In the genomic region with DNA sequence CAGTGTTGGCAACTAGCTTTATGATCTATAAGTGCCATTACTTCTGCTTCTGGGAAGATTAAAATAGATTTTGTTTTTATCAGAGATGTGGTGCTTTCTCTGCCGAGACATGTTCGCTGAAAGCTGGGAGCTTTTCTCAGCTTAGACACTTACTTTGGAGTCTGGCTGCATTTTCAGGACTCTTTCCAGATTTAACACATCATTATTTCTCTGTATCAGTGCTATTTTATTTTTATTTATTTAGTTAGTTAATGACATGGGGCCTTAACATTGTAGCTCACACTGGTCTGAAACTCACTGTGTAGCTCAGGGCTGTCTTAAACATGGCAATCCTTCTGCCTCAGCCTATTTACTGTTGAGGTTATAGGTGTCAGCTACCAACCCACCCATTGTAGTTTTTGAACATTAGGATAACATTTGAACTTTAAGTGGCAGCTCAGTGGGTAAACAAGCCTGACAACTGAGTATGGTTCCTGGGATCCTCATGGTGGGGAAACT, we compare ENCODE assay signal across 24 mouse cellular contexts. TPM values are rescaled to one million over a fixed set of nuclear protein-coding genes. Genes with fewer than 3 reads are reported as not detected.
DNase-seq lines count a peak whose midpoint lies in the region; ATAC-seq and TF ChIP-seq lines count a peak whose summit lies in the region.
"Had no signal": no experiment of that assay in that cellular context is flagged by ENCODE, and none has a peak within 500 bp of the region (broad histone marks: within the 10 kb centered on the region; RNA-seq: fewer than 3 reads in every experiment).

No protein-coding gene starts in this region.

- no peak overlapping the region for H3K4me3 ChIP-seq in gastrocnemius, adult 2 months
- no peak overlapping the region for H3K4me3 ChIP-seq in lung, embryonic 15.5 days
- no peak overlapping the region for H3K4me3 ChIP-seq in lung, postnatal 0 days (ENCODE audit: low read depth, low read length)
- H3K4me3 ChIP-seq: embryonic facial prominence, embryonic 10.5 days; embryonic facial prominence, embryonic 12.5 days; forebrain, embryonic 13.5 days; forebrain, embryonic 15.5 days had no signal

- H3K27me3 ChIP-seq in lung, embryonic 15.5 days = no peaks in the 10 kb centered on the region
- no peaks in the 10 kb centered on the region for H3K27me3 ChIP-seq in lung, postnatal 0 days (replicated peaks; ENCODE audit: insufficient read depth, low read length)
- H3K27me3 ChIP-seq: CH12.LX; embryonic facial prominence, embryonic 12.5 days; forebrain, embryonic 13.5 days; forebrain, embryonic 15.5 days; Patski had no signal

- H3K27ac ChIP-seq in gastrocnemius, adult 2 months = peak overlapping the region; percentile 84
- H3K27ac ChIP-seq in lung, embryonic 15.5 days = peak overlapping the region; percentile 42; the same call in 1 of the 2 replicates
- H3K27ac ChIP-seq in lung, postnatal 0 days (ENCODE audit: low read length) = no peak overlapping the region
- H3K27ac ChIP-seq: embryonic facial prominence, embryonic 10.5 days; embryonic facial prominence, embryonic 12.5 days; forebrain, embryonic 13.5 days; forebrain, embryonic 15.5 days had no signal

- H3K4me2 ChIP-seq in lung, embryonic 15.5 days = no peak overlapping the region
- no peak overlapping the region for H3K4me2 ChIP-seq in lung, postnatal 0 days (replicated peaks; ENCODE audit: low read depth, low read length)
- H3K4me2 ChIP-seq: embryonic facial prominence, embryonic 12.5 days; forebrain, embryonic 13.5 days; forebrain, embryonic 15.5 days had no signal

- H3K9ac ChIP-seq in lung, embryonic 15.5 days = no peak overlapping the region
- no peak overlapping the region for H3K9ac ChIP-seq in lung, postnatal 0 days (replicated peaks; ENCODE audit: low read depth)
- H3K9ac ChIP-seq: embryonic facial prominence, embryonic 12.5 days; forebrain, embryonic 13.5 days; forebrain, embryonic 15.5 days had no signal

- ATAC-seq in lung, embryonic 15.5 days (ENCODE audit: borderline replicate concordance, extremely low read depth, low FRiP score, low TSS enrichment) = peak; percentile 85; the same call in 1 of the 2 replicates
- ATAC-seq in lung, postnatal 0 days = peak; percentile 20; the same call in 1 of the 2 replicates
- ATAC-seq: activated CD4-positive, CD25-positive, alpha-beta regulatory T cell, adult 4 months; CD4-positive, CD25-positive, alpha-beta regulatory T cell, adult 4 months; forebrain, embryonic 13.5 days; forebrain, embryonic 15.5 days; Patski had no signal

- H3K4me1 ChIP-seq in lung, embryonic 15.5 days = peaks cover 39% of the 10 kb centered on the region
- peaks cover 15% of the 10 kb centered on the region; the same call in 1 of the 2 replicates for H3K4me1 ChIP-seq in lung, postnatal 0 days (ENCODE audit: insufficient read depth, low read depth, low read length)

- intact Hi-C loops in gastrocnemius, adult 2 months (cut with DNase I) = no loop called here

- H3K36me3 ChIP-seq in lung, embryonic 15.5 days = peaks cover 7% of the 10 kb centered on the region; the same call in 1 of the 2 replicates
- H3K36me3 ChIP-seq in lung, postnatal 0 days (ENCODE audit: insufficient read depth, low read length) = no peaks in the 10 kb centered on the region; the same call in 1 of the 2 replicates

- no peak for TF ChIP-seq CTCF in gastrocnemius, adult 2 months (IDR thresholded peaks at IDR 0.05)
- no peak for TF ChIP-seq CTCF in lung, postnatal 0 days (IDR thresholded peaks at IDR 0.05)

- DNase-seq in gastrocnemius, adult 2 months = no peak
- DNase-seq in gastrocnemius, postnatal 10 days = no peak
- DNase-seq in lung, adult 18-20 months = no peak
- peak; percentile 53 for DNase-seq in lung, postnatal 0 days (ENCODE audit: low spot score)
- no peak for DNase-seq in lung, postnatal 25 days (ENCODE audit: low spot score)
- DNase-seq: adrenal gland, adult 8-10 months; adrenal gland, postnatal 14 days; adrenal gland, postnatal 36 days; B cell, adult 2 months; cerebellum, adult 11-12 months; cerebellum, adult 2 months; cerebellum, adult 9-10 months; cerebellum, postnatal 10 days; cerebellum, postnatal 25 days had no signal

- no peak for TF ChIP-seq EP300 in lung, postnatal 0 days (IDR thresholded peaks at IDR 0.05)

- 34% methylated on average over 2 of the region's 2 CpGs for WGBS in lung, embryonic 15.5 days
- 55% methylated on average over 2 of the region's 2 CpGs for WGBS in lung, postnatal 0 days

- H3K9me3 ChIP-seq in lung, embryonic 15.5 days = no peaks in the 10 kb centered on the region
- no peaks in the 10 kb centered on the region for H3K9me3 ChIP-seq in lung, postnatal 0 days (ENCODE audit: low read length)
- H3K9me3 ChIP-seq: embryonic facial prominence, embryonic 10.5 days; embryonic facial prominence, embryonic 12.5 days; forebrain, embryonic 13.5 days; forebrain, embryonic 15.5 days; G1E had no signal

RNA-seq across cellular contexts. Expression of a gene that starts 19.3 kb away (rescaled TPM):
- 10 to 100 TPM; 55.7 to 66.0 TPM for total RNA-seq in gastrocnemius, adult 2 months (2021)
- 10 to 100 TPM; 57.4 to 57.6 TPM for total RNA-seq in gastrocnemius, postnatal 10 days (2021)
- polyA plus RNA-seq in lung, embryonic 15.5 days (2015; fragmentation: Nextera tagmentation; extraction: Ambion mirVana) = 17.1 and 20.6 TPM in 2 replicates
- 11.2 and 11.5 TPM in 2 replicates for polyA plus RNA-seq in lung, postnatal 0 days (2015; fragmentation: Nextera tagmentation; extraction: Ambion mirVana)
